Mouse (Mus musculus): Measurements from ENCODE around the gene Gm9049. TPM values are rescaled to one million over a fixed set of nuclear protein-coding genes. Genes with fewer than 3 reads are reported as not detected.

Gm9049 gene
- polyA plus RNA-seq, 1 experiment from 2014 or later, result not detected

Other genes starting within 250 kb of the Gm9049 start
- 8.3 and 8.4 TPM in 2 replicates for gene Mdm1, start 212.3 kb downstream of the Gm9049 start, polyA plus RNA-seq (2015; fragmentation: Nextera tagmentation; extraction: Ambion mirVana)
- not detected in 2 replicates for gene Il22, start 149.2 kb downstream of the Gm9049 start, polyA plus RNA-seq (2015; fragmentation: Nextera tagmentation; extraction: Ambion mirVana)
- gene Gm32717, start 113.3 kb downstream of the Gm9049 start, polyA plus RNA-seq (2015; fragmentation: Nextera tagmentation; extraction: Ambion mirVana), result not detected in 2 replicates
- not detected in 2 replicates for gene Gm32802, start 95.4 kb downstream of the Gm9049 start, polyA plus RNA-seq (2015; fragmentation: Nextera tagmentation; extraction: Ambion mirVana)
- gene Iltifb, start 59.1 kb downstream of the Gm9049 start, polyA plus RNA-seq (2015; fragmentation: Nextera tagmentation; extraction: Ambion mirVana), result not detected in 2 replicates
- gene Gm9040, start 27.1 kb downstream of the Gm9049 start, polyA plus RNA-seq (2015; fragmentation: Nextera tagmentation; extraction: Ambion mirVana), result not detected in 2 replicates
- gene Gm9044, start 21.7 kb downstream of the Gm9049 start, polyA plus RNA-seq (2015; fragmentation: Nextera tagmentation; extraction: Ambion mirVana), result not detected in 2 replicates
- gene Gm9045, start 16.3 kb downstream of the Gm9049 start, polyA plus RNA-seq (2015; fragmentation: Nextera tagmentation; extraction: Ambion mirVana), result not detected in 2 replicates
- not detected in 2 replicates for gene Gm9046, start 10.8 kb downstream of the Gm9049 start, polyA plus RNA-seq (2015; fragmentation: Nextera tagmentation; extraction: Ambion mirVana)
- gene Gm9048, start 5.4 kb downstream of the Gm9049 start, polyA plus RNA-seq (2015; fragmentation: Nextera tagmentation; extraction: Ambion mirVana), result not detected in 2 replicates
- gene Ifng, start 86.9 kb upstream of the Gm9049 start, polyA plus RNA-seq (2015; fragmentation: Nextera tagmentation; extraction: Ambion mirVana), result not detected in 2 replicates